19 mouse cellular contexts compared by ENCODE assay signal in the genomic region with DNA sequence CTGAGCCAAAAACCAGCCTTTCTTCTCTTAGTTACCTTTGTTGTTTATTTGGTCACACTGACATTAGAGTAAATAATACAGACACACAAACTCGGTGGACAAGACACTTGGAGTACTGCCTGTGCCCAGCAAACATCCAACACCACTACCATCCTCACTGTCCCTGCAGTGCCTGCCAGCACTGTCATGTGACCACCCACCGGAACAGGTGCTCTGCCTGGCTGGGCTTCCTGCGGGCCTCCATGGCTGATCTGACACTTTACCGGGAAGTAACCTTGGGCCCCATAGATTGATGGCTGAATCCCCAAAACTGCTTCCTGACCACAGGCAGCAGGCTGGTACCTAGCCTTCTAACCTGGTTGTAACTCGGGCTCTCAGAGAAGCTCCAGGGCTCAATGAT.
A peak's percentile ranks its signal among the peaks of the same experiment; 100 is the strongest.
DNase-seq lines count a peak whose midpoint lies in the region; TF ChIP-seq lines count a peak whose summit lies in the region.
"Had no signal": no experiment of that assay in that cellular context is flagged by ENCODE, and none has a peak within 500 bp of the region (broad histone marks: within the 10 kb centered on the region; RNA-seq: fewer than 3 reads in every experiment).

No protein-coding gene starts in this region.

- no peak overlapping the region for H3K4me3 ChIP-seq in heart, embryonic 10.5 days
- H3K4me3 ChIP-seq in testis, adult 2 months (ENCODE audit: control insufficient read depth, low read depth, low read length) = no peak overlapping the region
- H3K4me3 ChIP-seq: forebrain, embryonic 10.5 days; hindbrain, embryonic 12.5 days; hindbrain, embryonic 15.5 days had no signal

- H3K27me3 ChIP-seq in heart, embryonic 10.5 days (ENCODE audit: insufficient read depth, poor library complexity, severe bottlenecking) = no peaks in the 10 kb centered on the region; the same call in 1 of the 2 replicates
- H3K27me3 ChIP-seq in testis, adult 2 months (ENCODE audit: control insufficient read depth, insufficient read depth, low read length) = no peaks in the 10 kb centered on the region
- H3K27me3 ChIP-seq: CH12.LX; hindbrain, embryonic 12.5 days; hindbrain, embryonic 15.5 days; Patski had no signal

- no peaks in the 10 kb centered on the region for H3K9me3 ChIP-seq in heart, embryonic 10.5 days
- H3K9me3 ChIP-seq: forebrain, embryonic 10.5 days; hindbrain, embryonic 12.5 days; hindbrain, embryonic 15.5 days had no signal

- 71% methylated on average over 5 of the region's 5 CpGs for WGBS in heart, embryonic 10.5 days

- H3K27ac ChIP-seq in heart, embryonic 10.5 days = no peak overlapping the region
- peak overlapping the region; percentile 16; the same call in 1 of the 2 replicates for H3K27ac ChIP-seq in testis, adult 2 months (ENCODE audit: control insufficient read depth, insufficient read depth, low read depth, low read length)
- H3K27ac ChIP-seq: forebrain, embryonic 10.5 days; hindbrain, embryonic 12.5 days; hindbrain, embryonic 15.5 days had no signal

- no peak for TF ChIP-seq POLR2A in testis, adult 2 months (IDR thresholded peaks at IDR 0.05; ENCODE audit: control insufficient read depth, low read depth, low read length)

- DNase-seq in gastrocnemius, adult 18-20 months (ENCODE audit: low spot score) = peak; percentile 7
- DNase-seq in gastrocnemius, postnatal 4 days (ENCODE audit: low spot score in 2 of 2) = no peak
- DNase-seq in heart, embryonic 10.5 days (ENCODE audit: low spot score) = peak; percentile 50
- no peak for DNase-seq in heart, adult 8-10 months (ENCODE audit: low spot score)
- no peak for DNase-seq in testis, postnatal 14 days (ENCODE audit: low spot score)
- DNase-seq: adrenal gland, postnatal 10 days; adrenal gland, postnatal 36 days; B cell, adult 2 months; cerebellum, adult 18-20 months; cerebellum, adult 9-10 months; cerebellum, postnatal 14 days; gastrocnemius, postnatal 14 days had no signal

- no peak for TF ChIP-seq CTCF in testis, adult 2 months (IDR thresholded peaks at IDR 0.05; ENCODE audit: control insufficient read depth, insufficient read depth, insufficient replicate concordance, low read depth, low read length)

- H3K4me1 ChIP-seq in heart, embryonic 10.5 days = peaks cover 10% of the 10 kb centered on the region; the same call in 1 of the 2 replicates
- H3K4me1 ChIP-seq in testis, adult 2 months (ENCODE audit: control insufficient read depth, insufficient read depth, low read length) = peaks cover 4% of the 10 kb centered on the region
- H3K4me1 ChIP-seq: hindbrain, embryonic 12.5 days; hindbrain, embryonic 15.5 days had no signal

- no peaks in the 10 kb centered on the region for H3K36me3 ChIP-seq in heart, embryonic 10.5 days
- H3K36me3 ChIP-seq in testis, adult 2 months (ENCODE audit: control insufficient read depth, insufficient read depth, low read length) = no peaks in the 10 kb centered on the region
- H3K36me3 ChIP-seq: forebrain, embryonic 10.5 days; G1E; hindbrain, embryonic 12.5 days; hindbrain, embryonic 15.5 days had no signal

Comparison
In these comparisons a context has a peak if more than half of its experiments do, and no peak if none do; other contexts are left out.
1. DNase-seq: peak in gastrocnemius, adult 18-20 months (single experiment) and heart, embryonic 10.5 days (single experiment); none in gastrocnemius, postnatal 4 days (0 of 2), heart, adult 8-10 months (single experiment) and testis, postnatal 14 days (single experiment).